Mouse (Mus musculus): ENCODE measurements around the gene Aldoart2.

DNA sequence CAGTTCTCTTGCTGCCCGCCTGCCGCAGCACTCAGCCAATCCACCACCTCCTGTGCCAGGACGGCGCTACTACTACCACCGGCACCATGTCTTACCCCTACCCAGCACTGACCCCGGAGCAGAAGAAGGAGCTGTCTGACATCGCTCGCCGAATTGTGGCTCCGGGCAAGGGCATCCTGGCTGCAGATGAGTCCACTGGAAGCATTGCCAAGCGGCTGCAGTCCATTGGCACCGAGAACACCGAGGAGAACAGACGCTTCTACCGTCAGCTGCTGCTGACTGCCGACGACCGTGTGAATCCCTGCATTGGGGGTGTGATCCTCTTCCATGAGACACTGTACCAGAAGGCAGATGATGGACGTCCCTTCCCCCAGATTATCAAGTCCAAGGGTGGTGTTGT is at the start of gene Aldoart2:
- no peak for TF ChIP-seq CTCF (conservative IDR thresholded peaks at IDR 0.05; ENCODE audit: insufficient read depth, insufficient read length, low read depth, low read length)
- TF ChIP-seq POLR2A (IDR thresholded peaks at IDR 0.05; ENCODE audit: low read depth, low read length), result no peak
